Mouse (Mus musculus): Measurements from ENCODE around the gene Gp9.

DNA sequence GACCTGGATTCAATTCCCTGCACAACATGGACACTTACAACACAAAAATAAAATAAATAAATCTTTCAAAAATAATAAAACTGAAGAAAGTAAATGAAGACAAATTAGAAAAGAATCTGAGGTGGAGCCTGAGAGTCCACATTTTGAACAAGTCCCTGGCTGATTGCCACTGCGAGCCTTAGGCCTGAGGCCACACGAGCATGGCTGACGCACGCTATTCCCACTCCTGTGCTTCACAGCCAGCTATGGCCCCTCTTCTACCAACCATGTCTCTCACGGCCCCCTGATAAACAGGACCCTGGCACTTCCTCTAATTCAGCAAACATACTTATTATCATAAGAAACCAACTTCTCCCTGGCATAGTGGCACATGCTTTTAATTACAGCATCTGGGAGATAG, 8.7 kb downstream of the Gp9 start:
- TF ChIP-seq GATA1 (IDR thresholded peaks at IDR 0.05; ENCODE audit: borderline replicate concordance, low read length) (no peak), FLI1 (IDR thresholded peaks at IDR 0.05; ENCODE audit: low read length) (no peak)
